Mouse (Mus musculus): ENCODE data around the gene Pdpr.
A peak's percentile ranks its signal among the peaks of the same experiment; 100 is the strongest.
"Not testable (repeated sequence)": the region's sequence is repeated elsewhere in the genome, so short reads cannot be mapped to it uniquely, and the experiment has no call there.

Gene Pdpr

DNA sequence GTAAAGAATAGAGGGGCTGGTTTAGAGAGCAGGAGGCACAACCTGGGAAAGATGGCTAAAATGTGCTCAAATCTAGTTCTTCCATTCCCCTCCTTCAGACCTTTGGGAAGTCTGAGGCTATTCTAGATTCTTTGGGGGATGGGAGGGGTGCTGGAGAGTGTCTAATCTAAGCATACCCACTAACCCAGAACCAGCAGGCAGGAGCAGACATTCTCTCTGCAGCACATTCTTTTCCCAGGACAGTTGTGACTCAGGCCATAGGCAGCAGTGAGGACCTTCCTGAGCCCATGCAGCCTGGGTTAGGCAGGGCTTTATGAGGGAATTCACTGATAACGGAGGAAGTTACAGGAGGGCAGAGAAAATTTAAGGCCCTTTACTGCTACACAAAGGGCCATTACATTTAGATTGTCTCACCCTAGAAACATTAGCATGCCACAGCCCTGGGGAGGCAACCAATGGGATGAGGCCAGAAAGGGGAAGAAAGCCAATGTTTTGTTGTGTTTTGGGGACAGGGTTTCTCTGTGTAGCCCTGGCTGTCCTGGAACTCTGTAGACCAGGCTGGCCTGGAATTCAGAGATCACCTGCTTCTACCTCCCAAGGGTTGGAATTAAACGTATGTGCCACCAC is 35.4 kb upstream of the Pdpr start:
- TF ChIP-seq POU5F1 (IDR thresholded peaks at IDR 0.05; ENCODE audit: borderline replicate concordance, low read length) (no peak), NANOG (IDR thresholded peaks at IDR 0.05; ENCODE audit: borderline replicate concordance, low read length) (no peak), CTCF (conservative IDR thresholded peaks at IDR 0.05; ENCODE audit: low read length) (no peak)
- Histone ChIP-seq H3K4me1 (replicated peaks; ENCODE audit: low read depth, low read length) (peaks cover 70% of the 10 kb centered on the region), H3K9me3 (ENCODE audit: low read length) (no peaks in the 10 kb centered on the region), H3K4me3 (replicated peaks; ENCODE audit: low read length) (no peak overlapping the region; the same call in 1 of the 2 replicates), H3K36me3 (ENCODE audit: insufficient read depth, low read length) (peaks cover 40% of the 10 kb centered on the region), H3K27me3 (ENCODE audit: insufficient read depth, low read length) (peaks cover 19% of the 10 kb centered on the region)

DNA sequence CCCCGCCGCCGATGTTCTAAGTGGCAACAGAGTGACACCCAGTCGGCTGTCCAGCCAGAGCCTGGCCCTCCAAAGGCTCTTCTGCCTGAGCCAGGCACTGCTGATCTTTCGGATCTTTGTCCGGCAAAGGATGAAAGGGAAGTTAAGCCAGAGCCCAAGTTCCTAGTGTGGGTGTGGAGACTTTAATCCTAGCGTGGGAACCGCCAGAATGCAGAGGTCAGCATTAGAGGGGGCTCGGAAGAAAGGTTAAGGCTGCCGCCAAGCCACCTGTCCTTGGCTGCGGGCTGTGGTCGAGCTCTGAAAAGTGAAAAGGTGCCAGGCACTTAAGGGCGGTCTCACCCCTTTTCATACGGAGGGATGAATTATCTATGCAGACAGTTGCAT is 32.8 kb upstream of the Pdpr start:
- Histone ChIP-seq H3K9me3 (ENCODE audit: low read length) (no peaks in the 10 kb centered on the region), H3K27me3 (ENCODE audit: insufficient read depth, low read length) (peaks cover 25% of the 10 kb centered on the region), H3K4me3 (replicated peaks; ENCODE audit: low read length) (peak overlapping the region; percentile 85), H3K4me1 (replicated peaks; ENCODE audit: low read depth, low read length) (peaks cover 56% of the 10 kb centered on the region), H3K36me3 (ENCODE audit: insufficient read depth, low read length) (peaks cover 20% of the 10 kb centered on the region)
- TF ChIP-seq NANOG (IDR thresholded peaks at IDR 0.05; ENCODE audit: borderline replicate concordance, low read length): no peak
- TF ChIP-seq POU5F1 (IDR thresholded peaks at IDR 0.05; ENCODE audit: borderline replicate concordance, low read length): no peak
- no peak for TF ChIP-seq CTCF (conservative IDR thresholded peaks at IDR 0.05; ENCODE audit: low read length)

DNA sequence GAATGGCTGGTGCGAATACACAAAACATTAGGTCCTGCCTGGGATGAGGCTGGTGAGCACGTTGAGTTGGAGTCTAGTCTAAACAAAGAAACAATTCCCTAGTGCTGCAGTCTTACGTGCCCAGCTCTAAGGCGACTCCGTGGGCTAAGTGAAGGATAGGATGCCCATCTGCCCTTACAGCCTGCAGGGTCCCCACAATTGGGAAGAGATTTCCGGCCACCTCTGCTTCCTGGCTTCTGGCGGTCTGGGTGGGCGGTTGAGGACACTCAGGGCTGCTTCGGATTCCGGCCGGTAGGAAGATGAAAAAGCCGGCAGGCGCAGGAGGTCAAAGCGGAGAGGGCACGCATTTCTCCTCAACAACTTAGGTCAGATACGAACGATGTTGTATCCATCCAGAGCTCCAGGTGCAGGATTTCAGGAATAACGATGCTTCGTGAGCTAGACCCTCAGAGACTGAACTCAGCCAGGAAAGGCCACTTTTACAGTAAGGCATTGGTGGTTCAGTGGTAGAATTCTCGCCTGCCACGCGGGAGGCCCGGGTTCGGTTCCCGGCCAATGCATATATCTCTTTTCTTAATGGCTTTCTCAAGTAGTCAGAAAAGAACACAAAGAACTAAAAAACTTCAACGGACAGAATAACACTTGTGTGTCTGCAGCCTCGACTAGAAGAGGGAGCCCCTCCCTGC is 32.2 kb upstream of the Pdpr start:
- TF ChIP-seq CTCF (conservative IDR thresholded peaks at IDR 0.05; ENCODE audit: low read length) (no peak), NANOG (IDR thresholded peaks at IDR 0.05; ENCODE audit: borderline replicate concordance, low read length) (no peak)
- peaks cover 59% of the 10 kb centered on the region for H3K4me1 ChIP-seq (replicated peaks; ENCODE audit: low read depth, low read length)
- H3K9me3 ChIP-seq (ENCODE audit: low read length): no peaks in the 10 kb centered on the region
- H3K27me3 ChIP-seq (ENCODE audit: insufficient read depth, low read length): peaks cover 28% of the 10 kb centered on the region
- peaks cover 18% of the 10 kb centered on the region for H3K36me3 ChIP-seq (ENCODE audit: insufficient read depth, low read length)
- H3K4me3 ChIP-seq (replicated peaks; ENCODE audit: low read length): peak overlapping the region; percentile 85

DNA sequence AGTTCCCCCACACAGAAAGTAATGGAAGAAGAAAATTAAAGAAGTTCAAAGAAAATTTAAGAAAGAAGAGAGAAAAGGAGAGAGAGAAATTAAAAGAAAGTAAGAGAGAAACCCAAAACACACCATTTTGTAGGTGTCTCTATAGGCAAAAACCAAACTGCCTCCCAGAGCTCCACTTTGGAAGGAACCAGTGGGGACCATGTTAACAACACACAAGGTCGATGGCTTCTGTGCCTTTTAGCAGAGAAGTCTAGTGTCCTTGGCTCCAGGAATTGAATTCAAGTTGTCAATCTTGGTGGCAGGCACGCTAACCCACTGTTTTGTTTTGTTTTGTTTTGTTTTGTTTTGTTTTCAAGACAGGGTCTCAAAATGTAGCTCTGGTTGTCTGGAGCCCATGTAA is 31.5 kb upstream of the Pdpr start:
- Histone ChIP-seq H3K27me3 (ENCODE audit: insufficient read depth, low read length) (peaks cover 29% of the 10 kb centered on the region), H3K36me3 (ENCODE audit: insufficient read depth, low read length) (peaks cover 12% of the 10 kb centered on the region), H3K9me3 (ENCODE audit: low read length) (no peaks in the 10 kb centered on the region), H3K4me3 (replicated peaks; ENCODE audit: low read length) (no peak overlapping the region), H3K4me1 (replicated peaks; ENCODE audit: low read depth, low read length) (peaks cover 54% of the 10 kb centered on the region)
- no peak for TF ChIP-seq NANOG (IDR thresholded peaks at IDR 0.05; ENCODE audit: borderline replicate concordance, low read length)
- TF ChIP-seq POU5F1 (IDR thresholded peaks at IDR 0.05; ENCODE audit: borderline replicate concordance, low read length): no peak
- no peak for TF ChIP-seq CTCF (conservative IDR thresholded peaks at IDR 0.05; ENCODE audit: low read length)

DNA sequence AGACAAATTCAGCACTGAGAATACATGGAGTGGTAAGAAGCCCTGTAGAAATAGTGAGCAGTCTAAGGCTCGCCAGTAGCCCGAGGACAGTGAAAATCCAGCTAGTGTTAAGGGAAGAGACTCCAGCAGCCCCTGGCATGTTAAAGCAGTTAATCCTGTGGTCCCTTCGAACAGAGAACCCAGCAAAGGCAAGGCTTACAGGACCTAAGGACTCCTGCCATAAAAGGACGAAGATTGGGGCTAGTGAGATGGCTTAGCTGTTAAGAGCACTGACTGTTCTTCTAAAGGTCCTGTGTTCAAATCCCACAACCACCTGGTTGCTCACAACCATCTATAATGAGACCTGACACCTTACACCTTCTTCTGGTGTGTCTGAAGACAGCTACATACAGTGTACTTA is 28.1 kb upstream of the Pdpr start:
- Histone ChIP-seq H3K9me3 (ENCODE audit: low read length) (no peaks in the 10 kb centered on the region), H3K36me3 (ENCODE audit: insufficient read depth, low read length) (no peaks in the 10 kb centered on the region), H3K4me1 (replicated peaks; ENCODE audit: low read depth, low read length) (peaks cover 27% of the 10 kb centered on the region), H3K27me3 (ENCODE audit: insufficient read depth, low read length) (peaks cover 26% of the 10 kb centered on the region), H3K4me3 (replicated peaks; ENCODE audit: low read length) (no peak overlapping the region)
- no peak for TF ChIP-seq POU5F1 (IDR thresholded peaks at IDR 0.05; ENCODE audit: borderline replicate concordance, low read length)
- TF ChIP-seq NANOG (IDR thresholded peaks at IDR 0.05; ENCODE audit: borderline replicate concordance, low read length): no peak
- TF ChIP-seq CTCF (conservative IDR thresholded peaks at IDR 0.05; ENCODE audit: low read length): no peak

DNA sequence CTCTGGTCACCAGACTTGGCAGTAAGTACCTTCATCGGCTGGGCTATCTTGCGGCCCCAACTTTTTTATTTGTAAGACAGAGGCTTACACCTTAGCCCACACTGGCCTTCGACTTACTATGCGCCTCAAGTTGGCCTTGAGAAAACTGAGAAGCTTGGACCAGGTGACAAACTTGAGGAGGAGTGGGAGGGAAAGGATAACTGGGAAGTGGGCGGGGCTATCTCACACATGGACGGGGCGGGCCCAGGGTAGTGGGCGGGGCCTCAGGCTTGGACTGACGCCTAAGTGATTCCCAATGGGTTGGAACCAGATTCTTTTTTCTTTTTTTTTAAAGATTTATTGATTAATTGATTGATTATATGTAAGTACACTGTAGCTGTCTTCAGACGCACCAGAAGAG is 27.0 kb upstream of the Pdpr start:
- Histone ChIP-seq H3K36me3 (ENCODE audit: insufficient read depth, low read length) (no peaks in the 10 kb centered on the region), H3K27me3 (ENCODE audit: insufficient read depth, low read length) (peaks cover 29% of the 10 kb centered on the region), H3K4me1 (replicated peaks; ENCODE audit: low read depth, low read length) (peaks cover 19% of the 10 kb centered on the region), H3K4me3 (replicated peaks; ENCODE audit: low read length) (no peak overlapping the region), H3K9me3 (ENCODE audit: low read length) (no peaks in the 10 kb centered on the region)
- TF ChIP-seq POU5F1 (IDR thresholded peaks at IDR 0.05; ENCODE audit: borderline replicate concordance, low read length) (no peak), CTCF (conservative IDR thresholded peaks at IDR 0.05; ENCODE audit: low read length) (no peak), NANOG (IDR thresholded peaks at IDR 0.05; ENCODE audit: borderline replicate concordance, low read length) (no peak)

DNA sequence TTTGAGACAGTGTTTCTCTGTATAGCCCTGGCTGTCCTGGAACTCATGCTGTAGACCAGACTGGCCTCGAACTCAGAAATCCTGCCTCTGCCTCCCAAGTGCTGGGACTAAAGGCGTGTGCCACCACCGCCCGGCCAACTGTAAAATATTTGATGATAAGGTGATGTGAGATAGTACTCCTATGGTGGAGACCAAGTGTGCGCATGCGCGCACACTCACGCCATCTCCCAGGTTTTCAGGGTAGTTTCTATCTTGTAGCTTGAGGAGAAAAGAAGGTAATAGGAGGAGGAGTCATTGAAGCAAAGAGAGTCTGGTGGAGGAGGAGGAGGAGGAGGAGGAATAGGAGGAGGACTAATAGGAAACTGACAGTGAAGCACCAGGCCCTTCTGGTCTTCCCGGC is 25.8 kb upstream of the Pdpr start:
- H3K4me1 ChIP-seq (replicated peaks; ENCODE audit: low read depth, low read length): peaks cover 15% of the 10 kb centered on the region
- H3K36me3 ChIP-seq (ENCODE audit: insufficient read depth, low read length); H3K9me3 ChIP-seq (ENCODE audit: low read length); H3K4me3 ChIP-seq (replicated peaks; ENCODE audit: low read length): not testable (repeated sequence)
- H3K27me3 ChIP-seq (ENCODE audit: insufficient read depth, low read length): peaks cover 29% of the 10 kb centered on the region

DNA sequence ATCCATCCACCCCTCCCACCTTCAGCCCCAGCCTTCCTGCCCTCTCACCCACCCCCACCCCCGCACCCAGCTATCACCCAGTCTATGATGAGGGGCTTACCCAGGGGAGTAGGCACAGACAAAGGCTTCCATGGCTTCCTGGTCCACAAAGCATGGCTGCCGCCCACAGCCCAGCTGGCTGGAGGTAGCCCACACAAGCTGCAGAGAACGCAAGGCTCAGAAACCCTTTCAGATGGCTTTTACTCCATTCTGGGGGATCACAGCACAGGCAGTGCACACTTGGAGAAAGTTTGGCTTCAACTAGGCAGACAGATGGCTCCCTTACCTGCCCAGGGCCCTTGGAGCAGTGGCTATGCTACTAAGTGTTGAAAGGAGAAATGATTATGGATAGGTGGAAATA is 18.5 kb upstream of the Pdpr start:
- Histone ChIP-seq H3K4me1 (replicated peaks; ENCODE audit: low read depth, low read length) (peaks cover 17% of the 10 kb centered on the region), H3K9me3 (ENCODE audit: low read length) (peaks cover 4% of the 10 kb centered on the region; the same call in 1 of the 2 replicates), H3K36me3 (ENCODE audit: insufficient read depth, low read length) (no peaks in the 10 kb centered on the region), H3K4me3 (replicated peaks; ENCODE audit: low read length) (no peak overlapping the region), H3K27me3 (ENCODE audit: insufficient read depth, low read length) (0 out of 2 replicates have a peak, but pooled peaks cover 12% of the 10 kb centered on the region)
- TF ChIP-seq NANOG (IDR thresholded peaks at IDR 0.05; ENCODE audit: borderline replicate concordance, low read length): no peak

DNA sequence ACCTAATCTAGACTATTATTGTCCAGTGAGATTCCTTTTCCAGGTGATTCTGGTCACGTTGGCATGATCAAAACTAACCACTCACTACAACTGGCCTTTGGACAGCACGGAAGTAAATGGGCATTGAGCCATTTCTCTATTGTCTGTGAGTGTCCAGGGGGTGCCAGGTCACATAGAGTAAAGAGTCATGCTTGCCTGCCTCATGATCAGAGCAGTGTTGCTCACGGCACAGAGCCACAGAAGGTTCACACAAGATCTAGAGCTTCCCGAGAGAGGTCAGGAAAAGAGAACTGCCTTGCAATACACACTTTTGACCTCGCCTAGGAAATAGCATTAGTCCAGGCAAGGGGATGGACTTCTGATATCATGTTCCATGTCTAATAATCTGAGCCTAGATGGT is 15.0 kb upstream of the Pdpr start:
- H3K9me3 ChIP-seq (ENCODE audit: low read length): no peaks in the 10 kb centered on the region
- TF ChIP-seq CTCF (conservative IDR thresholded peaks at IDR 0.05; ENCODE audit: low read length): no peak
- no peak for TF ChIP-seq NANOG (IDR thresholded peaks at IDR 0.05; ENCODE audit: borderline replicate concordance, low read length)
- TF ChIP-seq POU5F1 (IDR thresholded peaks at IDR 0.05; ENCODE audit: borderline replicate concordance, low read length): no peak

More for the DNA sequence above, 15.0 kb upstream of the Pdpr start:
- Histone ChIP-seq H3K27me3 (ENCODE audit: insufficient read depth, low read length) (peaks cover 6% of the 10 kb centered on the region; the same call in 1 of the 2 replicates), H3K36me3 (ENCODE audit: insufficient read depth, low read length) (no peaks in the 10 kb centered on the region), H3K4me3 (replicated peaks; ENCODE audit: low read length) (no peak overlapping the region), H3K4me1 (replicated peaks; ENCODE audit: low read depth, low read length) (peaks cover 14% of the 10 kb centered on the region)
